Mouse (Mus musculus): ENCODE measurements around the gene Irf1. TPM values are rescaled to one million over a fixed set of nuclear protein-coding genes. Genes with fewer than 3 reads are reported as not detected.

Gene Irf1
- polyA plus RNA-seq (2015; fragmentation: Nextera tagmentation; extraction: Ambion mirVana), result 43.5 and 45.9 TPM in 2 replicates

DNA sequence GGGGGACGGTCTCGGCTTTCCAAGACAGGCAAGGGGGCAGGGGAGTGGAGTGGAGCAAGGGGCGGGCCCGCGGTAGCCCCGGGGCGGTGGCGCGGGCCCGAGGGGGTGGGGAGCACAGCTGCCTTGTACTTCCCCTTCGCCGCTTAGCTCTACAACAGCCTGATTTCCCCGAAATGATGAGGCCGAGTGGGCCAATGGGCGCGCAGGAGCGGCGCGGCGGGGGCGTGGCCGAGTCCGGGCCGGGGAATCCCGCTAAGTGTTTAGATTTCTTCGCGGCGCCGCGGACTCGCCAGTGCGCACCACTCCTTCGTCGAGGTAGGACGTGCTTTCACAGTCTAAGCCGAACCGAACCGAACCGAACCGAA lies at the start of gene Irf1:
Gene Irf1, plus strand, starts transcription at position 255 of the 365 bp plus-strand sequence.
- WGBS, result under 1% methylated on average over 40 of the region's 40 CpGs
- ATAC-seq, result peak; percentile 94
- H3K27ac ChIP-seq, result peak within 1 kb of the TSS; percentile 89
- peaks cover 15% of the 10 kb centered on the region for H3K36me3 ChIP-seq
- peaks cover 19% of the 10 kb centered on the region for H3K4me1 ChIP-seq (replicated peaks)
- H3K9ac ChIP-seq, result peak within 1 kb of the TSS; percentile 88
- peak within 1 kb of the TSS; percentile 75 for H3K4me2 ChIP-seq (replicated peaks)
- no peaks in the 10 kb centered on the region for H3K9me3 ChIP-seq
- H3K4me3 ChIP-seq (replicated peaks), result peak within 1 kb of the TSS; percentile 89
- H3K27me3 ChIP-seq (replicated peaks), result no peaks in the 10 kb centered on the region

DNA sequence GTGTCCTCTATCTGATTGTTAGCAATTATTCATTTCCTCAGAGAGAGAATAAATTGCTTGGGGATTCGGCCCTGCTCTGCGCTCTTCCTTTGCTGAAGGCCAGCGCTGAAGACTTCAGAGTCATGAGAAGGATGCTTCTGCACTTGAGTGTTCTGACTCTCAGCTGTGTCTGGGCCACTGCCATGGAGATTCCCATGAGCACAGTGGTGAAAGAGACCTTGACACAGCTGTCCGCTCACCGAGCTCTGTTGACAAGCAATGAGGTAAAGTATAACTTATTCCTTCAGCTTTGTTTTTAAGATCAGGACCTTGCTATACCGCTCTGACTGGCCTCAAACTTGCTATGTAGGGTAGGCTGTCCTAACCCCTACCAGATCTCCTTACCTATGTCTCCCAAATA lies 49.1 kb upstream of the Irf1 start, which contains the start of gene Il5:
Gene Il5, plus strand, starts transcription at position 80 of the 400 bp plus-strand sequence.
- Histone ChIP-seq H3K36me3 (no peaks in the 10 kb centered on the region), H3K27ac (no peak within 1 kb of the TSS), H3K4me3 (replicated peaks) (no peak within 1 kb of the TSS), H3K27me3 (replicated peaks) (no peaks in the 10 kb centered on the region), H3K4me1 (replicated peaks) (no peaks in the 10 kb centered on the region), H3K9me3 (no peaks in the 10 kb centered on the region), H3K4me2 (replicated peaks) (no peak within 1 kb of the TSS), H3K9ac (no peak within 1 kb of the TSS)
- 81% methylated on average over 6 of the region's 6 CpGs for WGBS
- no peak for ATAC-seq

DNA sequence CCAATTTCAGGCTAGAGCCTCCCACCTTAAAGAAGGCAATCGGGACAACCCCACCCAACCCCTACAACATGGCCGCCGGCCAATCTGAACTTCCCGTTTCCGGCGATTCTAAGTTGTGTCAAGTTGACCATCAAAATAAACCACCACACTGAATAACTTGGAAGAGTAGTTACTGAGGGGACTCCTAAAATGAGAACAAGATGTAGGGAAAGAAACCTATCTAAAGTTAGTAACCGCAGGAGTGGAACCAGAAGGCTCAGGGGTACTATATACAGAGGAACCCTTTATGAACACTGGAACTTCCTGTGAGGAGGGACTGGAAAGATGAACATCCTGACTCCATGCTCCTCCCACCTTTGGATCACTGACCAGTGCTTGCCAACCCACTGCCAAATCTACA lies 38.4 kb upstream of the Irf1 start:
- Histone ChIP-seq H3K27ac (no peak overlapping the region), H3K9ac (no peak overlapping the region), H3K4me1 (replicated peaks) (no peaks in the 10 kb centered on the region; the same call in 1 of the 2 replicates), H3K27me3 (replicated peaks) (no peaks in the 10 kb centered on the region), H3K4me2 (replicated peaks) (no peak overlapping the region), H3K36me3 (no peaks in the 10 kb centered on the region), H3K4me3 (replicated peaks) (no peak overlapping the region), H3K9me3 (no peaks in the 10 kb centered on the region)
- WGBS, result 97% methylated on average over 7 of the region's 7 CpGs
- no peak for ATAC-seq

DNA sequence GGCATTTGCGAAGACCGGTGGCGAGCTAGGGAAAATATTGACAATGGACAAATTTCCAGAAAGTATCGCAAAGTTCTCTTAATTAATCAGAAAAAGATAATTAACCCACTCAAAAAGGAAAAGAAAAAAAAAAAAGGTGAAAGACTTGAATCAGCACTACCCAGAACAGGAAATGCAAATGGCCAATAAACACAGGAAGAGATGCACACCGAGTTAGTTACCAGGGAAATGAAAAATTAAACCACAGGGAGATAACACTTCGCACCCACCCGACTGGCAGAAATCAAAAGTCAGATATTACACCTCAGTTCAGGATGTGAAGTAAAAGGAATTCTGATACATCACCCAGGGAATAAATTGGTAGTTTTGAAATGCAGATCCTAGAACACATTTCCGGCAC lies 37.6 kb upstream of the Irf1 start:
- Histone ChIP-seq H3K4me1 (replicated peaks) (no peaks in the 10 kb centered on the region; the same call in 1 of the 2 replicates), H3K9ac (no peak overlapping the region), H3K4me3 (replicated peaks) (no peak overlapping the region), H3K4me2 (replicated peaks) (no peak overlapping the region), H3K27ac (no peak overlapping the region), H3K27me3 (replicated peaks) (no peaks in the 10 kb centered on the region), H3K9me3 (no peaks in the 10 kb centered on the region), H3K36me3 (no peaks in the 10 kb centered on the region)
- WGBS, result 88% methylated on average over 8 of the region's 8 CpGs
- ATAC-seq, result no peak

DNA sequence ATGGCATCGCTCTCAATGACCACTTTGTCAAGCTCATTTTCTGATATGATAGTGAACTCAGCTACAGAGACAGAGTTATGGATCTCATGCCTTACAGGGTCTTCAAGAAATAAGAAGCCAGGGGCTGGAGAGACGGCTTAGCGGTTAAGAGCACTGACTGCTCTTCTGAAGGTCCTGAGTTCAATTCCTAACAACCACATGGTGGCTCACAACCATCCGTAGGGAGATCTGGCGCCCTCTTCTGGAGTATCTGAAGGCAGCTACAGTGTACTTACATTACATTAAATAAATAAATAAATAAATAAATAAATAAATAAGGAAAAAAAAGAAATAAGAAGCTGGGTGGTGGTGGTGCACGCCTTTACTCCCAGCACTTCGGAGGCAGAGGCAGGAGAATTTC lies 36.0 kb upstream of the Irf1 start:
- 89% methylated on average over 7 of the region's 7 CpGs for WGBS
- H3K9ac ChIP-seq, result no peak overlapping the region
- H3K36me3 ChIP-seq, result no peaks in the 10 kb centered on the region
- no peak overlapping the region for H3K27ac ChIP-seq
- no peaks in the 10 kb centered on the region for H3K27me3 ChIP-seq (replicated peaks)
- ATAC-seq, result no peak
- H3K4me2 ChIP-seq (replicated peaks), result no peak overlapping the region
- H3K4me3 ChIP-seq (replicated peaks), result no peak overlapping the region
- no peaks in the 10 kb centered on the region; the same call in 1 of the 2 replicates for H3K4me1 ChIP-seq (replicated peaks)
- no peaks in the 10 kb centered on the region for H3K9me3 ChIP-seq

DNA sequence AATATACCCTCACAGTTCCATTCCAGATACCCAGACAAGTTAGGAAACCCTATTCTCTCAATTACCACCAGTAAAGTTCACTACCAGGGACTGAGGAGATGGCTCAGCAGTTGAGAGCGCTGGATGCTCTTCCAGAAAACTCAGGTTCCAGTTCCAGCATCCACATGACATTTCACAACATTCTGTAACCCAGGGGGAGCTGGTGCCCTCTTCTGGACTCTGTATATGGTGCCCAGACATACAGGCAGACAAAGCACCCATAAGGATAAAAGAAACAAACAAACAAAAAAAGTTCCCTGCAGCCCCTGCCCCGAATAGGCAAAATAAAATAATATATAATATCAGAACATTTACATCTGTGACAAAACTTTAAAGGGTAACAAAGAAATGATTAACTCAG lies 35.4 kb upstream of the Irf1 start:
- H3K9ac ChIP-seq, result no peak overlapping the region
- H3K4me3 ChIP-seq (replicated peaks), result no peak overlapping the region
- no peaks in the 10 kb centered on the region for H3K9me3 ChIP-seq
- H3K27me3 ChIP-seq (replicated peaks), result no peaks in the 10 kb centered on the region
- ATAC-seq, result no peak
- no peaks in the 10 kb centered on the region for H3K36me3 ChIP-seq
- H3K27ac ChIP-seq, result no peak overlapping the region
- 91% methylated on average over 2 of the region's 2 CpGs for WGBS
- no peaks in the 10 kb centered on the region; the same call in 1 of the 2 replicates for H3K4me1 ChIP-seq (replicated peaks)
- H3K4me2 ChIP-seq (replicated peaks), result no peak overlapping the region

DNA sequence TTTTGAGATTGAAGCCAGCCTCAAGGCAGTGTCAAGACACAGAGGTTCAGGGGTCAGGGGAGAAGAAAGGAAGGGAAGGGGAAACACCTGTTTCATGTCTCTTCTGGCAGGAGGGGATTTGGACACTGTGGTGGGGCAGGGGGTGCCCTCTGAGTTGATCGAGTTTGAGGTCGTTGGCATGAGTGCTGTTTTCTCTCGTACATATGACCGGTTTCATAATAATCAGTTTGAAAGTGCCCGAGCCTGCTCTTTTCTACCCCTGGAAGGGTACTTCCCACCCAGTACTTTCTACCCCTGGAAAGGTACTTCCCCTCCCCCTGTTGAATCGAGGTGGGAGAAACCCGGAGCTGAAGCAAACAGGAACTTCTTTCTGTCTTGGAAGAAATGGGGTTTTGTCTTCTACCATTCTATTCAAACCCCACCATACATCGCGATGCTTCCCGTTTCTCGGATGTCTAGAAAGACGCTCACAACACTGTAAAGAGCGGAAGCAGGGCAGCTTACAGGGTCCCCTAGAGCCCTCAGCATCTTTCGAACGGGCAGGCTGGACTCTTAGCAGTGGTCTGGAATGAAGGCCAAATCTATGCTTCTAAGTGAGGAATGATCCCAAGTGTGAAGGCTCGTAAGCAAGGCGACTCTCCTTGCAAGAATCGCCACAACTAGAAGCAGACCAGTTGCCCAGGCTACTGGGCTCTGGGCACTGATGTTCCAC lies 34.7 kb upstream of the Irf1 start:
- Histone ChIP-seq H3K4me3 (replicated peaks) (no peak overlapping the region), H3K27me3 (replicated peaks) (no peaks in the 10 kb centered on the region)

DNA sequence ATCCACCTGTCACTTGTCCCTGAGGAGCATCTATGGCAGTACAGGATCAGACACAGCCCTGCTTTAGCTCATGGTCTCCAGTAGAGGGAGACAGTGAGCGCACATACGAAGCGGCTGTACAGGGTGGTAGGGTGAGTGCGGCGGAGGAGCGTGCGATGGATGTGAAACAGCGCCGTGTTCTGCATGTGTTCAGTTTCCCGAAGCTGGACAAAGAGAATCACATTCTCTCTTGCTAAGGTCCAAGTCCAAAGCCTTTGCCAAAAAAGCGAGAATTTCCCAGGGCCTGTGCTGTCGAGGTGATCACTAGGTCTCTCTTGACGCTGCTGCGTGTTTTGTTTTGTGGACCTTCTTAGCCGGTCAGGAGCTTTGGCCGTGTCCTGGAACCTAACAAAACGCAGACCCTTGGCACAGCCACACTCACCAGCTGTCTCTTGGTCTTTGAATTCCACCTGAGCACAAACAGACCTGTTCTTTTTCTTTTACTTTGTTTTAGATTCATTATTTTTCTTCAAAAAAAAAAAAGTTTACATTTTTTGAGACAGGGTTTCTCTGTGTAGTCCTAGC lies 34.0 kb upstream of the Irf1 start:
- 20% methylated on average over 17 of the region's 17 CpGs for whole genome bisulfite sequencing
- Histone ChIP-seq H3K4me1 (replicated peaks) (no peaks in the 10 kb centered on the region; the same call in 1 of the 2 replicates), H3K36me3 (no peaks in the 10 kb centered on the region), H3K27me3 (replicated peaks) (no peaks in the 10 kb centered on the region), H3K9me3 (no peaks in the 10 kb centered on the region), H3K4me3 (replicated peaks) (no peak overlapping the region), H3K4me2 (replicated peaks) (peak overlapping the region; percentile 55), H3K27ac (no peak overlapping the region), H3K9ac (no peak overlapping the region)
- ATAC-seq, result peak; percentile 90

More for the DNA sequence above, 34.7 kb upstream of the Irf1 start:
- Histone ChIP-seq H3K9me3 (no peaks in the 10 kb centered on the region), H3K36me3 (no peaks in the 10 kb centered on the region), H3K4me2 (replicated peaks) (peak overlapping the region; percentile 55; the same call in 1 of the 2 replicates), H3K4me1 (replicated peaks) (no peaks in the 10 kb centered on the region; the same call in 1 of the 2 replicates), H3K27ac (no peak overlapping the region), H3K9ac (no peak overlapping the region)
- ATAC-seq, result no peak
- 70% methylated on average over 18 of the region's 18 CpGs for WGBS

DNA sequence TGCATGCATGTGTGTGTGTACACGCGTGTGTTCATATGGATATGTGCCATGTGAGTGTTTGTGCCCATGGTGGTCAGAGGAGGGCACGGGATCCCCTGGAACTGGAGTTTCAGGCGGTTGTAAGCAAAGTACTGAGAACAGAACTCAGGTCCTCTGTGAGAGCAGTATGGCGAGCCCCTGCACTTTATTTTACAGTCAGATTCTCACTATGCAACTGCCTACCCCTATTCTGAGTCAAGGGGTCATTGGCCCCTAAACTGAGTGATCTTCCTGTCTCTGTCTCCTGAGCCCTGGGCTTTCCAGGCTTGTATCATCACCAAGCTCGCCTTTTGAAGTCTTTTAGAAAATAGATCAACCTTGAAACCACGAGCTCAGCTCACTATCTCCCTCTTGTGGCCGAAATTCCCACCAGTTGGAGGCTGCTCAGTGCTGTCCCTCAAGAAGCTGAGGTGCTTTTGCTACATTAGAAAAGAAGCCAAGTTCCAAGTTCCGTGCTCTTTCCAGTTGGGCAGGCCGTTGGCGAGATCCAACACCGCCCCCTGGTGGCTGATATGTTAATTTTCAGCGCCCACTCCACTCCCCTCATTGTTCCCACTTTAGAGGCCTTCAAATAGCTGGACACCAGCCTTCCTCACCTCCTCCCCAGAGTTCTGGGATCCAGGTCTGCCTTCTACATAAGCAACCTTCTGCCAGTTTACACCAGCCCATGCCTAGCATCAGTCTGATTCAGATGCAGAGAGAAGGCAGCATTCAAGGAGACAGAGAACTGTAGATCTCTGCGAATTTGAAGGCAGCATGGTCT lies 32.8 kb upstream of the Irf1 start:
- ATAC-seq, result peak; percentile 60
- no peak overlapping the region for H3K9ac ChIP-seq
- H3K9me3 ChIP-seq, result no peaks in the 10 kb centered on the region
- no peak overlapping the region for H3K4me2 ChIP-seq (replicated peaks)
- 54% methylated on average over 14 of the region's 14 CpGs for WGBS
- no peaks in the 10 kb centered on the region for H3K36me3 ChIP-seq
- H3K27ac ChIP-seq, result no peak overlapping the region
- no peak overlapping the region for H3K4me3 ChIP-seq (replicated peaks)
- H3K4me1 ChIP-seq (replicated peaks), result no peaks in the 10 kb centered on the region; the same call in 1 of the 2 replicates
- H3K27me3 ChIP-seq (replicated peaks), result no peaks in the 10 kb centered on the region

DNA sequence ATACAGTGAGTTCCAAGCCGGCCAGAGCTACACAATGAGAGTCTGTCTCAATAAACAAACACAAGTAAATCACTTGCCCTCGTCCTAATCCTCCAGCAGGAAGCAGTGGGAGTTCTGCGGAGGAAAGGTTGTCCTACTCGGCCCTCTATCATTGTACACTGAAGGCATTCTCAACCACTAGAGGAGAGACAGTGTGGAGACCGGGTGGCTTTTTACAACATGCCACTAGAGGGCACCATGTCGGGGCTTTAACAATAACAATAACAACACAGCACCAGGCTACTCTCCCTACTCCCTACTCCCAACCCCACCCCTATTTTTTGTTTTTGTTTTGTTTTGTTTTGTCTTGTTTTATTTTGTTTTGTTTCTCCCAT lies 32.3 kb upstream of the Irf1 start:
- H3K4me3 ChIP-seq (replicated peaks), result no peak overlapping the region
- ATAC-seq, result peak; percentile 71
- H3K27me3 ChIP-seq (replicated peaks), result no peaks in the 10 kb centered on the region
- H3K9ac ChIP-seq, result no peak overlapping the region
- H3K4me2 ChIP-seq (replicated peaks), result no peak overlapping the region
- H3K4me1 ChIP-seq (replicated peaks), result no peaks in the 10 kb centered on the region; the same call in 1 of the 2 replicates
- no peaks in the 10 kb centered on the region for H3K36me3 ChIP-seq
- no peaks in the 10 kb centered on the region for H3K9me3 ChIP-seq
- H3K27ac ChIP-seq, result no peak overlapping the region
- WGBS, result 38% methylated on average over 6 of the region's 6 CpGs

DNA sequence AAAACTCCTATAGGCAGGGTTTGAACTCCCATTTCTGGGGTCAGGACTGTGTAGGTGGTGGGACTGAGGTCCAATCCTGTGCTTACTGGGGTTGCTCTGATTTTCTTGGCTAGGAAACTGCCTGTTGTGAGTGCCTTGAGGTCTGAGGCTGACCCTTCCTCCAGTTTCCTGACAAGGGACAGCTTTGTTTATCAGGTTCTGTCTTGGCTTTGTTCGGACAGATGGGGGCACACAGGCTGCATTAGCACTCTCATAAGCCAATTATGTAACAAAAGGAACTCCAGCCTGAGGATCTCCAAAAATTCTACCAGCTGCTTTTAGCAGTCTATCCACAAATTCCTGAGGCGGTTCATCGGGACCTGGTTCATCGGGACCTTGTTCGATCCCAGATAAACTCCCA lies 27.5 kb upstream of the Irf1 start:
- H3K4me1 ChIP-seq (replicated peaks), result no peaks in the 10 kb centered on the region
- no peaks in the 10 kb centered on the region for H3K27me3 ChIP-seq (replicated peaks)
- H3K9me3 ChIP-seq, result no peaks in the 10 kb centered on the region
- WGBS, result 41% methylated on average over 5 of the region's 5 CpGs
- H3K9ac ChIP-seq, result no peak overlapping the region
- H3K4me3 ChIP-seq (replicated peaks), result no peak overlapping the region
- H3K36me3 ChIP-seq, result no peaks in the 10 kb centered on the region
- H3K27ac ChIP-seq, result no peak overlapping the region
- no peak overlapping the region for H3K4me2 ChIP-seq (replicated peaks)
- no peak for ATAC-seq

DNA sequence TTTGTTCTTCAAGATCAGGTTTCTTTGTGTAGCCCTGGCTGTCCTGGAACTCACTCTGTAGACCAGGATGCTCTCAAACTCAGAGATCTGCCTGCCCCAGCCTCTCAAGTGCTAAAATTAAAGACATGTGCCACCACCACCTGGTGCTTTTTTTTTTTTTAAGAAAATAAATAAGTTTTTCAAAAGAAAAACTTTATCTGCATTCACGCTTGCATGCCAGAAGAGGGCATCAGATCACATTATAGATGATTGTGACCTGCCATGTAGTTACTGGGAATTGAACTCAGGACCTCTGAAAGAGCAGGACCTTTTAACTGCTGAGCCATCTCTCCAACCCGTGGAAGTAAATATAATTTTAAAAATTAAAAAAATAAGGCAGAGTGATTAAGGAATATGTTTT lies 24.6 kb upstream of the Irf1 start:
- Histone ChIP-seq H3K36me3 (no peaks in the 10 kb centered on the region), H3K4me3 (replicated peaks) (no peak overlapping the region), H3K27ac (no peak overlapping the region), H3K4me2 (replicated peaks) (no peak overlapping the region), H3K27me3 (replicated peaks) (no peaks in the 10 kb centered on the region), H3K4me1 (replicated peaks) (no peaks in the 10 kb centered on the region), H3K9me3 (no peaks in the 10 kb centered on the region), H3K9ac (no peak overlapping the region)
- WGBS, result 86% methylated on average over 2 of the region's 2 CpGs
- no peak for ATAC-seq
